Mouse (Mus musculus) testis, adult 2 months (tissue): ENCODE measurements around the gene Sik2.

Experiments used
- CTCF ChIP-seq: fragments of 200-500 bp; IDR thresholded peaks from 2 replicates; pipeline ENCODE4 v1.5.1; 2012; ENCODE audit warnings: low read depth, mild to moderate bottlenecking, inconsistent platforms, low read length, moderate library complexity; ENCODE audit not compliant: control insufficient read depth, insufficient read depth, insufficient replicate concordance
- POLR2A ChIP-seq: fragments of 200-500 bp; IDR thresholded peaks from 2 replicates; pipeline ENCODE4 v1.6.1; 2012; ENCODE audit warnings: low read depth, mild to moderate bottlenecking, inconsistent platforms, low read length, moderate library complexity; ENCODE audit not compliant: control insufficient read depth

DNA sequence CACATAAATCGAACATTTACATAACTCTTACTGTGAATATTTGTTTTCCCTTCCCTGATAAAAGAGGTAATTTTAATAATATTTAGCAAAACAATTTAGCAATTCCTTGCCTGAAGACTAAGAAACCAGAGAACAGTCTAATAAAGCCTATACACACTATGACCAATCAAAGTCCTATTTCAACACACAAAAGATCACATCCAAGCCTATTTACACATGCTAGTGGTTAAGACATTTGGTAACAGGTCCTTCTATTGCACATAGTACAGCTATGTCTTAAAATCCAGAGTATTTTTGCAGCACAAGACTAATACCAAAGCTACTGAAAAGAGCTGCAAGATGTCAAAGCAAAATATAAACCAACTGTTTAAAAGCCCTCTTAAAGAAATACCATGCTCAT, 4.8 kb downstream of the Sik2 start:
- TF ChIP-seq CTCF (no peak), POLR2A (no peak)
